Mouse (Mus musculus): ENCODE measurements around the gene C1ql4. TPM values are rescaled to one million over a fixed set of nuclear protein-coding genes. Genes with fewer than 3 reads are reported as not detected.

Gene C1ql4
- polyA plus RNA-seq, 1 experiment from 2014 or later = 7.8 TPM

GRCm38 (mm10) chr15:99094631-99095270 lies 7.1 kb upstream of the C1ql4 start:
- WGBS = 1% methylated on average over 24 of the region's 27 CpGs
- Histone ChIP-seq H3K27ac (ENCODE audit: low read length) (no peak overlapping the region), H3K4me2 (ENCODE audit: low read length) (peak overlapping the region; percentile 7; the same call in 1 of the 2 replicates), H3K27me3 (ENCODE audit: control insufficient read depth, insufficient read depth, low read depth, low read length) (peaks cover 27% of the 10 kb centered on the region), H3K4me1 (ENCODE audit: control insufficient read depth, insufficient read depth, low read length) (peaks cover 37% of the 10 kb centered on the region), H3K9me3 (replicated peaks; ENCODE audit: control insufficient read depth, low read length, poor library complexity, severe bottlenecking) (no peaks in the 10 kb centered on the region), H3K9ac (ENCODE audit: low read depth, low read length) (no peak overlapping the region), H3K4me3 (ENCODE audit: low read depth, low read length) (no peak overlapping the region), H3K36me3 (ENCODE audit: control insufficient read depth, insufficient read depth, low read length) (no peaks in the 10 kb centered on the region)
- 0 out of 2 replicates have a peak, but pooled peaks have one; percentile 40 for ATAC-seq

- Histone ChIP-seq H3K9me3 (replicated peaks; ENCODE audit: control insufficient read depth, low read length, poor library complexity, severe bottlenecking) (no peaks in the 10 kb centered on the region), H3K4me3 (ENCODE audit: low read depth, low read length) (peak overlapping the region; percentile 51), H3K27ac (ENCODE audit: low read length) (peak overlapping the region; percentile 25; the same call in 1 of the 2 replicates), H3K4me1 (ENCODE audit: control insufficient read depth, insufficient read depth, low read length) (peaks cover 35% of the 10 kb centered on the region), H3K4me2 (ENCODE audit: low read length) (peak overlapping the region; percentile 89), H3K9ac (ENCODE audit: low read depth, low read length) (peak overlapping the region; percentile 70), H3K27me3 (ENCODE audit: control insufficient read depth, insufficient read depth, low read depth, low read length) (peaks cover 24% of the 10 kb centered on the region), H3K36me3 (ENCODE audit: control insufficient read depth, insufficient read depth, low read length) (no peaks in the 10 kb centered on the region)
- WGBS = 1% methylated on average over 56 of the region's 56 CpGs
- peak; percentile 37; the same call in 1 of the 2 replicates for ATAC-seq
Observed at GRCm38 (mm10) chr15:99093291-99094258, 6.0 kb upstream of the C1ql4 start.

- H3K4me3 ChIP-seq (ENCODE audit: low read depth, low read length) = peak within 1 kb of the TSS; percentile 51
- H3K27ac ChIP-seq (ENCODE audit: low read length) = peak within 1 kb of the TSS; percentile 25; the same call in 1 of the 2 replicates
- 29% methylated on average over 8 of the region's 8 CpGs for WGBS
- H3K36me3 ChIP-seq (ENCODE audit: control insufficient read depth, insufficient read depth, low read length) = no peaks in the 10 kb centered on the region
- H3K9ac ChIP-seq (ENCODE audit: low read depth, low read length) = peak within 1 kb of the TSS; percentile 70
- peaks cover 30% of the 10 kb centered on the region for H3K27me3 ChIP-seq (ENCODE audit: control insufficient read depth, insufficient read depth, low read depth, low read length)
- ATAC-seq = no peak
- H3K4me2 ChIP-seq (ENCODE audit: low read length) = peak within 1 kb of the TSS; percentile 89
- no peaks in the 10 kb centered on the region for H3K9me3 ChIP-seq (replicated peaks; ENCODE audit: control insufficient read depth, low read length, poor library complexity, severe bottlenecking)
- H3K4me1 ChIP-seq (ENCODE audit: control insufficient read depth, insufficient read depth, low read length) = peaks cover 30% of the 10 kb centered on the region
Observed at GRCm38 (mm10) chr15:99092870-99093269, 5.3 kb upstream of the C1ql4 start, which contains the start of gene Dnajc22. Gene Dnajc22, plus strand, starts transcription at chr15:99093170.

GRCm38 (mm10) chr15:99089069-99089468 lies 1.5 kb upstream of the C1ql4 start:
- Histone ChIP-seq H3K9me3 (replicated peaks; ENCODE audit: control insufficient read depth, low read length, poor library complexity, severe bottlenecking) (no peaks in the 10 kb centered on the region), H3K9ac (ENCODE audit: low read depth, low read length) (no peak overlapping the region), H3K27me3 (ENCODE audit: control insufficient read depth, insufficient read depth, low read depth, low read length) (peaks cover 36% of the 10 kb centered on the region), H3K4me2 (ENCODE audit: low read length) (no peak overlapping the region), H3K4me3 (ENCODE audit: low read depth, low read length) (no peak overlapping the region), H3K4me1 (ENCODE audit: control insufficient read depth, insufficient read depth, low read length) (peaks cover 8% of the 10 kb centered on the region), H3K36me3 (ENCODE audit: control insufficient read depth, insufficient read depth, low read length) (no peaks in the 10 kb centered on the region), H3K27ac (ENCODE audit: low read length) (no peak overlapping the region)
- 8% methylated on average over 14 of the region's 14 CpGs for WGBS
- ATAC-seq = no peak

- H3K9me3 ChIP-seq (replicated peaks; ENCODE audit: control insufficient read depth, low read length, poor library complexity, severe bottlenecking) = no peaks in the 10 kb centered on the region
- peaks cover 3% of the 10 kb centered on the region for H3K4me1 ChIP-seq (ENCODE audit: control insufficient read depth, insufficient read depth, low read length)
- peaks cover 39% of the 10 kb centered on the region for H3K27me3 ChIP-seq (ENCODE audit: control insufficient read depth, insufficient read depth, low read depth, low read length)
- no peak overlapping the region for H3K27ac ChIP-seq (ENCODE audit: low read length)
- 0 out of 2 replicates have a peak overlapping the region, but pooled peaks have one; percentile 2 for H3K9ac ChIP-seq (ENCODE audit: low read depth, low read length)
- H3K4me2 ChIP-seq (ENCODE audit: low read length) = peak overlapping the region; percentile 45
- ATAC-seq = peak; percentile 44; the same call in 1 of the 2 replicates
- under 1% methylated on average over 23 of the region's 27 CpGs for WGBS
- peak overlapping the region; percentile 30 for H3K4me3 ChIP-seq (ENCODE audit: low read depth, low read length)
- no peaks in the 10 kb centered on the region for H3K36me3 ChIP-seq (ENCODE audit: control insufficient read depth, insufficient read depth, low read length)
Observed at GRCm38 (mm10) chr15:99088292-99088691, 675 bp upstream of the C1ql4 start.

GRCm38 (mm10) chr15:99085997-99086396 lies 1.6 kb downstream of the C1ql4 start:
- Histone ChIP-seq H3K36me3 (ENCODE audit: control insufficient read depth, insufficient read depth, low read length) (no peaks in the 10 kb centered on the region), H3K4me3 (ENCODE audit: low read depth, low read length) (no peak overlapping the region), H3K4me2 (ENCODE audit: low read length) (no peak overlapping the region), H3K9me3 (replicated peaks; ENCODE audit: control insufficient read depth, low read length, poor library complexity, severe bottlenecking) (no peaks in the 10 kb centered on the region), H3K27ac (ENCODE audit: low read length) (no peak overlapping the region), H3K4me1 (ENCODE audit: control insufficient read depth, insufficient read depth, low read length) (no peaks in the 10 kb centered on the region; the same call in 1 of the 2 replicates), H3K27me3 (ENCODE audit: control insufficient read depth, insufficient read depth, low read depth, low read length) (peaks cover 39% of the 10 kb centered on the region), H3K9ac (ENCODE audit: low read depth, low read length) (no peak overlapping the region)
- 63% methylated on average over 4 of the region's 4 CpGs for WGBS
- no peak for ATAC-seq

GRCm38 (mm10) chr15:99084618-99085017 lies 3.0 kb downstream of the C1ql4 start:
- Histone ChIP-seq H3K4me3 (ENCODE audit: low read depth, low read length) (no peak overlapping the region), H3K4me2 (ENCODE audit: low read length) (no peak overlapping the region), H3K4me1 (ENCODE audit: control insufficient read depth, insufficient read depth, low read length) (no peaks in the 10 kb centered on the region), H3K36me3 (ENCODE audit: control insufficient read depth, insufficient read depth, low read length) (no peaks in the 10 kb centered on the region), H3K27me3 (ENCODE audit: control insufficient read depth, insufficient read depth, low read depth, low read length) (peaks cover 38% of the 10 kb centered on the region), H3K9me3 (replicated peaks; ENCODE audit: control insufficient read depth, low read length, poor library complexity, severe bottlenecking) (no peaks in the 10 kb centered on the region), H3K27ac (ENCODE audit: low read length) (no peak overlapping the region), H3K9ac (ENCODE audit: low read depth, low read length) (no peak overlapping the region)
- WGBS = 9% methylated on average over 19 of the region's 19 CpGs
- ATAC-seq = no peak

- Histone ChIP-seq H3K36me3 (ENCODE audit: control insufficient read depth, insufficient read depth, low read length) (no peaks in the 10 kb centered on the region), H3K4me3 (ENCODE audit: low read depth, low read length) (no peak overlapping the region), H3K4me1 (ENCODE audit: control insufficient read depth, insufficient read depth, low read length) (no peaks in the 10 kb centered on the region), H3K9ac (ENCODE audit: low read depth, low read length) (no peak overlapping the region), H3K4me2 (ENCODE audit: low read length) (no peak overlapping the region), H3K27ac (ENCODE audit: low read length) (no peak overlapping the region), H3K27me3 (ENCODE audit: control insufficient read depth, insufficient read depth, low read depth, low read length) (peaks cover 33% of the 10 kb centered on the region), H3K9me3 (replicated peaks; ENCODE audit: control insufficient read depth, low read length, poor library complexity, severe bottlenecking) (no peaks in the 10 kb centered on the region)
- WGBS = 9% methylated on average over 11 of the region's 11 CpGs
- no peak for ATAC-seq
Observed at GRCm38 (mm10) chr15:99083867-99084557, 3.6 kb downstream of the C1ql4 start.
